Mouse (Mus musculus): ENCODE measurements around the gene Tnnc1. TPM values are rescaled to one million over a fixed set of nuclear protein-coding genes. Genes with fewer than 3 reads are reported as not detected.

Tnnc1 gene
- total RNA-seq, 2 experiments from 2014 or later, result 1.4 to 1.7 TPM

DNA sequence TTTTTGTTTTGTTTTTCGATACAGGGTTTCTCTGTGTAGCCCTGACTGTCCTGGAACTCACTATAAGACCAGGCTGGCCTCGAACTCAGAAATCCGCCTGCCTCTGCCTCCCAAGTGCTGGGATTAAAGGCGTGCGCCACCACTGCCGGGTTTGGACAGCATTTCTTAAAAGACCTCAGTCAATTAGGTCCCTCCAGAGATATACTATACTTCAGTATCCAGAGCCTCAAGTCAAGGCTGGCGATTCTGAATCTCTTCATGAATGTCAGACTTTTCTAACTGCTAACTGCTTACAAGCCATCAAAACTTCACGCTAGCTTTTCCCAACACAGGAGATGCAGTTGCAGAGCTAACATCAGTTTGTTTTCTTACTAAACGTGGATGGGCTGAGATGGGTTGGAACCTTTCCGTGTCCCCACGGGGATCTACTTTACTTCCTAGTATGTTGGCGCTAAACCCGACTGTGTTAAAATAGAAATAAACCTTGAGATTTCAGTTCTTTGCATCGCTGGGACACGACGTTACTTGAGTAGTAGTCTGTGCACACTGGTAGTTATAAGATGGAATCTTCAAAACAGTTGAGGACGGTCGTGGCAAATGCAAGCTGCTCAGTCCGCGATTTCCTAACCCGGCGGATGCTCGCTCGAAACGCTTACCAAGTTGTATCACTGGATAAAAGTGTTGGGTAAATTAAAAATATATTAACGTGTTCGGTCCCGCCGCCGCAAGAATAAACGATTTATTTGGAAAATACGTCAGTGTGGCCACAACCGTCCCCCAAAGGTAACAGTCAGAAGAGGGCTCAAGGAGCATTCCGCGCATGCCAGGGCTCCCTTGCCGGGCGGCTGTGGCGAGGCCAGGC is 42.3 kb downstream of the Tnnc1 start:
- DNase-seq, result no peak
- intact Hi-C loops (cut with DNase I), result no loop called here

DNA sequence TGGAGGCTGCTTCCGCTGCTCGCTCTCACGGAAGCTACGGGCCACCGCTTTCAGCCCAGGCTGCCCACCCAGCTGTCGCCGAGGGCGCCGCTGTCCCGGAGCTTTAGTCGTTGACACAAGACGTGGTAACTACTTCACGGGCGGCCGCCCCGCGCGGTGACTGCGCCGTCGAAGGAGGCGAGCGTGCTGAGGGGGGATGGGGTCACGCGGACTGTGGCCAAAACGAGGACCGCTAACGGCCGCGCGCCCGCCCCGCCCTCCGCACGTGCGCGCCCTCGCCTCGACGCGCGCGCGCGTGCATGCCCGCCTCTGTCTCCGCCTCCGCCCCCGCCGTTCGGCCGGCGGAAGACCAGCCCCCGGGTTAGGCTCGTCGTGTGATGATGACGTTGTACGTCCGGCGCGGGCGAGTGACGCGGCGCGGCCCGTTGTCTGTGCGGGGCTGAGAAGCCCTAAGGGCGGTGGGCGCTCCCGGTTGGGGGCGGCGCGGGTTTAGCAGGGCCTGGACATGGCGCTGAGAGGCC is 43.0 kb downstream of the Tnnc1 start, which contains the start of the genes Phf7 and Bap1:
Gene Phf7, minus strand, starts transcription at position 234 of the 521 bp plus-strand sequence.
Gene Bap1, plus strand, starts transcription at position 367 of the 521 bp plus-strand sequence.
- DNase-seq, result peak; percentile 97
- intact Hi-C loops (cut with DNase I), result no loop called here

DNA sequence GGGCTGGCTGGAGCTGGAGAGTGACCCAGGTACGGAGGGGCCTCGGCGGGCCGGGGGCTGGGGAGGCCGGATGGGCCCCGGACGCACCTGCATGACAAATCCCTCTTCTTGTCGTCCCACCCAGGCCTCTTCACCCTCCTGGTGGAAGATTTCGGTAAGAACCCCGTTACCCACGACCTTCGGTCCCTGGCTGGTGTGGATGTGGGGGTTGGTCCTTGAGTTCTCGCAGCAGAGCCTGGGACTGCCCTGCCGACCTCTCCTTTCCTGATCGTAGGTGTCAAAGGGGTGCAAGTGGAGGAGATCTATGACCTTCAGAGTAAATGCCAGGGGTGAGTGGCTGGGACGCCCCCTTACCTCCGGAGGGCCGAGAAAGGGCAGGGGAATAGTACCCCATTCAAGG is 43.5 kb downstream of the Tnnc1 start:
- intact Hi-C loops (cut with DNase I), result no loop called here
- no peak for DNase-seq

DNA sequence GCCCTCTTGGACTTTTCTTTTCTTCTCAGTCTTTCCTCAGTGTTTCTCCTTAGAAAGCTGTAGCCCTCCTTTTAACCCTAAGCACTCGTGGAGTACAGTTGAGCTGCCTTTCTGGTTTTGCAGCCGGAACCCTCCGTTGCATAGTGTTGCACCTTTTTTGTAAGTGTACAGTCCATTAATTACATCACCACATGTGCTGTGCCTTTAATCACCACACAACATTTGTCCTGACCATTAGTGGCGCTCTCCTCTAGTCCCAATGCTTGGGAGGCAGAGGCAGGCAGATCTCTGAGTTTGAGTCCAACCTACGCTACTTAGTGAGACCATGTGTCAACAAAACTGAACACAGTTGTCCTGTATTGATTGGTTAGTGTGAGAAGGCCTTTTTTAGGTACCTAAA is 44.0 kb downstream of the Tnnc1 start:
- no peak for DNase-seq
- intact Hi-C loops (cut with DNase I), result no loop called here

DNA sequence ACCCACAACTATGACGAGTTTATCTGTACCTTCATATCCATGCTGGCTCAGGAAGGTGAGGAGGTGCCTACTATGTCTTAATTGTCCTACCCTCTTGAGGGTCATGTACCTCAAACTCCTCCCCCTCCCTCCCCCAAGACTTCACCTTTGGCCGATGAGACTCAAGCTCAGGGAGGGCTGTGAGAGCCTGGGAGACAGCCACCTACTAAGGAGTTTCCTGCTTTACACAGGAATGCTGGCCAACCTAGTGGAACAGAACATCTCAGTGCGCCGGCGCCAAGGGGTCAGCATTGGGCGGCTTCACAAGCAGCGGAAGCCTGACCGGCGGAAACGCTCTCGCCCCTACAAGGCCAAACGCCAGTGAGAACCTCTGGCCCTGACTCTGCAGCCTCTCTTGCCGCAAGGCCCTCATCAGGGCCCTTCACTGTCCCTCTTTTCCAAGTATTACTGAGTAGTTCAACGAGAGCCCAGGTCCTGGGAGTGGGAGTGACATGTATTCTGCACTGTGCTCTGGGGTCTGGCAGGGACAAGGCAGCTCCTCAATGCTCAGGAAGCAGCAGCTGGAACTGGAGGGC is 50.5 kb downstream of the Tnnc1 start:
- DNase-seq, result no peak
- intact Hi-C loops (cut with DNase I), result no loop called here

DNA sequence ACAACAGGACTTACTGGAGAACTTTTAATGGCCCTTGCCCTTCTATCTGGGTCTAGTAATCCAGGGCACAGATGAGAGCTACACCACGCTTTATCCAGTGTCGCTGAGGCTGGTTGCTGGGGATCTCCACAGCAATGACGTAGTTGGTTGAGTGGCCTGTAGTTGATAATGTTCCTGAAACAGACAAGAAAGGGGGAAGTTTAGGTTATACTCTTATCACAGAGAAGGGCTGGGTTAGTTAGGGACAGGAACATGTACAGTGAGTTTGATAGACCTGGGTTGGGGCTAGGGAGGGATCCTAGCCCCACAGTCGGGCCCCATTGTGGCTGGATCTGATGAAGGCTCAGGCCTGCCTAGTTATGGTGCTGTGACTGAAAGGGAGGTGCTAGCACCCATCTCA is 52.3 kb downstream of the Tnnc1 start:
- no peak for DNase-seq
- intact Hi-C loops (cut with DNase I), result no loop called here

DNA sequence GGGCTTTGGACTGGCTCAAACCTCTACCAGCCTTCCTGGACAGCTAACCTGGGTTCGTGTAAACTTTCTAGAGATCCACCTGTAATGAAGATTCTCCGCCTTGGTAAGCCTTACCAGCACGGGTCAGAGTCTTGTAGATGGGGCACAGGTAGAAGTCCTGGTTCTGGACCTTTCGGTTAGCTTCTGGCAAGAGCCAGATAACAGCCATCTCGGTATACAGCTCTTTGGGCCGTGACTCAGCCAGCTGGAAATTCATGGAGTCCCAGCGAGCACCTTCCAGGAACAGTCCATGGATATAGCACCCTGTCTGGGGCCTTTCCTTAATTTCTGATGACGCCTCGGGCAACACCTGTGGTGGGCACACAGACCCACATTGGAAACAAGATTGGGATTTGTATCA is 52.8 kb downstream of the Tnnc1 start:
- intact Hi-C loops (cut with DNase I), result no loop called here

More for the DNA sequence above, 52.8 kb downstream of the Tnnc1 start:
- DNase-seq, result no peak

Other genes with a start within 250 kb of the Tnnc1 start
- gene Glt8d1, start 206.9 kb upstream of the Tnnc1 start, total RNA-seq (2021), result 10 to 100 TPM; 43.8 to 46.2 TPM
- 100 to 1,000 TPM; 158 to 166 TPM for gene Spcs1, start 206.6 kb upstream of the Tnnc1 start, total RNA-seq (2021)
- gene Pbrm1, start 189.2 kb upstream of the Tnnc1 start, total RNA-seq (2021), result 100 to 1,000 TPM; 107 to 110 TPM
- gene Gnl3, start 189.2 kb upstream of the Tnnc1 start, total RNA-seq (2021), result 10 to 100 TPM; 68.3 to 79.3 TPM
- gene Smim4, start 79.4 kb upstream of the Tnnc1 start, total RNA-seq (2021), result 10 to 100 TPM; 24.8 to 25.7 TPM
- 10 to 100 TPM; 16.9 to 19.4 TPM for gene Nt5dc2, start 77.3 kb upstream of the Tnnc1 start, total RNA-seq (2021)
- 10 to 100 TPM; 23.9 to 30.5 TPM for gene Stab1, start 39.7 kb upstream of the Tnnc1 start, total RNA-seq (2021)
- 100 to 1,000 TPM; 446 to 469 TPM for gene Nisch, start 8.6 kb downstream of the Tnnc1 start, total RNA-seq (2021)
- gene Sema3g, start 9.5 kb downstream of the Tnnc1 start, total RNA-seq (2021), result 1 to 10 TPM; 2.5 to 2.6 TPM
- gene Phf7, start 43.0 kb downstream of the Tnnc1 start, total RNA-seq (2021), result 1 to 10 TPM; 5.3 to 5.8 TPM
- gene Bap1, start 43.1 kb downstream of the Tnnc1 start, total RNA-seq (2021), result 100 to 1,000 TPM; 112 to 123 TPM
- gene Dnah1, start 115.6 kb downstream of the Tnnc1 start, total RNA-seq (2021), result 1 to 10 TPM; 1.8 to 2.4 TPM
- gene Capn7, start 128.3 kb downstream of the Tnnc1 start, total RNA-seq (2021), result 10 to 100 TPM; 60.9 to 61.4 TPM
- gene Sh3bp5, start 227.8 kb downstream of the Tnnc1 start, total RNA-seq (2021), result 100 to 1,000 TPM; 140 to 147 TPM